In the genomic region with DNA sequence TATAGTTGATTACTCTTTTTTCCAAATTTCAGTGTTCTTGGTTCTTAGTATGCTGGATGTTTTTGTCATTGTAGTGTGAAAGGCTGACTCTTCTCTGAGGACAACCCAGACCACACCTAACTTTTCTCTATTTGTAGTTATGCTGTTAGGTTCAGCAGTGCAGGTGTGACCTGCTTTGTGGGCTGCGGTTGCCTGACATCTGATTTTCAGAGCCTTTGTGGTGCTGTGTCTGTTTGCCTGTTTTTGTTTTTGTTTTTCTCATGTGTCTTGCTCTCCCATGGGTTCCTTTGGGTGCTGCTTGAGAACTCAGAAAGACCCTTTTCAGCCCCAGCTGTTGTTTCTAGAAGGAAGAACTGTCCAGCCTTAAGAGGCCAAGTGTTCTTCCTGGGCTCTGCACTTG, we compare ENCODE assay signal across 19 mouse cellular contexts. TPM values are rescaled to one million over a fixed set of nuclear protein-coding genes. Genes with fewer than 3 reads are reported as not detected.
DNase-seq lines count a peak whose midpoint lies in the region; ATAC-seq lines count a peak whose summit lies in the region.
"Had no signal": no experiment of that assay in that cellular context is flagged by ENCODE, and none has a peak within 500 bp of the region (broad histone marks: within the 10 kb centered on the region; RNA-seq: fewer than 3 reads in every experiment).

No protein-coding gene starts in this region.

- ATAC-seq in megakaryocyte, adult 5-6 weeks (ENCODE audit: poor library complexity, severe bottlenecking) = 0 out of 2 replicates have a peak, but pooled peaks have one; percentile 21
- ATAC-seq: forebrain, embryonic 15.5 days had no signal

- DNase-seq in A20 (ENCODE audit: low read depth, low spot score) = peak; percentile 60
- DNase-seq in CD4-positive, CD25-positive, alpha-beta regulatory T cell, adult 2 months (ENCODE audit: low read depth, low spot score) = peak; percentile 66
- DNase-seq in thymus, postnatal 14 days = peak; percentile 78
- DNase-seq in B cell, adult 2 months = no peak
- no peak for DNase-seq in cerebellum, adult 9-11 months
- no peak for DNase-seq in frontal cortex, postnatal 25 days (ENCODE audit: low spot score in 2 of 2)
- DNase-seq: adrenal gland, adult 2 months; cerebellum, adult 8-10 months; gastrocnemius, postnatal 36 days; heart, postnatal 10 days; kidney, postnatal 36 days; layer of hippocampus, adult 9-11 months; left cerebral cortex, postnatal 4 days; liver; lung, adult 18-20 months; lung, postnatal 4 days had no signal

RNA-seq across cellular contexts. Expression of gene Trpm1, which starts 52.0 kb away (rescaled TPM):
- not detected in 2 replicates for total RNA-seq in megakaryocyte, adult 5-6 weeks (2015)
- not detected in 2 replicates for total RNA-seq in megakaryocyte, adult 5-6 weeks (2017)
- total RNA-seq: adrenal gland, adult 2 months; monocyte, adult 5-6 weeks had no signal

Comparison
In these comparisons a context has a peak if more than half of its experiments do, and no peak if none do; other contexts are left out.
1. DNase-seq: peak in A20 (single experiment), CD4-positive, CD25-positive, alpha-beta regulatory T cell, adult 2 months (single experiment) and thymus, postnatal 14 days (single experiment); none in B cell, adult 2 months (0 of 2), cerebellum, adult 9-11 months (single experiment) and frontal cortex, postnatal 25 days (0 of 2).